Mouse (Mus musculus): ENCODE data around the gene Gm2696. TPM values are rescaled to one million over a fixed set of nuclear protein-coding genes. Genes with fewer than 3 reads are reported as not detected.

Gm2696 gene
- polyA plus RNA-seq, 1 experiment from 2014 or later, result not detected

DNA sequence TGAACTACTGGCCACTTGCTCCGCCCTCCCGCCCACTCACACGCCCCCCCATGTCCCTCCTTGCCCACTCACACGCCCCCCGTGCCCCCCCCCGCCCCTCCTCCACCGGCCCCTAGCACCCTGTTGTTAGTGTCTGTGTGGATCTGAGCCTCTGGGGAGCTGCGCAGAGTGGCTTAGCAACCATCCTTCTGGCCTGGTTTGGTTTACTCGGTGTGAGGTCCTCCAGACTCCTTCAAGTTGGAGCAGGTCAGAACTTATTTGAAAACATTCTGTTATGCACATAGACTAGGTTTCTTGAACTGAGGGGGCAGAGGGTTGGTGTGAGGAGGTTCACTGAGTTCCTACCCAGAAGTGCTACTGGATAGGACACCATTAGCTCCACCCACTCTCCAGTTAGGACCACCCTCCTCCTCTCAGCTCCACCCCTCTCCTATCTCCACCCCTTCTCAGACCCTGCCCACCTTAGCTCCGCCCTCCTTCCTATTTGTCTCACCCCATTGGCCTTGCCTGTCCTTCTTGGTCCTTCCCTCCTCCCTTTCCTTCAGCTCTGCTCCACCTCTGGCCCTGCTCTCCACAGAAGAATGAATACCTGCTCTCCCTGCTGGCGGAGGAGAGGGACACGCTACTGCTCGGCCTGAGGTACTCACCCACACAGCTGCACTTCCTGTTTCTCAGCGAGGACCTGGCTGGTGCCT is 49.7 kb downstream of the Gm2696 start:
- peak; percentile 87 for ATAC-seq (ENCODE audit: low read depth)
- 36% methylated on average over 13 of the region's 14 CpGs for WGBS
- peak; percentile 53 for DNase-seq (ENCODE audit: low spot score)

DNA sequence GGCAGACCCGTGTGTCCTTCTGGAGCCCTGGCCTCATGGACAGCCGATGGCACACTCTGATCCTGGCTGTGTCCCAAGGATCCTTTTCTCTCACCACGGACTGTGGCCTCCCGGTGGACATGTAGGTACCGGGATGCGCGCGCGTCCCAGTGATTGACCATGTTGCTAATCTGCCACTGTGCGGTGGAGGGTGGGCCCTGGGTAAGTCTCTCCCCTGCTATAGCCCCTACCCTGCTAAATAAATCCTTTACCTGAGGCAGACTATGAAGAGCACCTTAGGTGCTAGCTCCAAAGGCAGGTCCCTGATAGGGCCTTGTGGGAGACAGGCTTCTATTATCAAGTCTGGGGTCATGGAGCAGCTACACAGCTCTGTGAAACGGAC is 50.3 kb downstream of the Gm2696 start:
- Histone ChIP-seq H3K27me3 (replicated peaks; ENCODE audit: control insufficient read depth, insufficient read depth, low read length) (no peaks in the 10 kb centered on the region), H3K4me1 (ENCODE audit: control insufficient read depth, insufficient read depth, low read length) (no peaks in the 10 kb centered on the region), H3K4me3 (ENCODE audit: low read depth, low read length) (peak overlapping the region; percentile 12; the same call in 1 of the 2 replicates), H3K4me2 (ENCODE audit: low read depth, low read length) (peak overlapping the region; percentile 39), H3K36me3 (ENCODE audit: control insufficient read depth, insufficient read depth, low read length) (no peaks in the 10 kb centered on the region), H3K27ac (replicated peaks; ENCODE audit: low read depth, low read length) (no peak overlapping the region), H3K9me3 (ENCODE audit: control insufficient read depth, low read length) (no peaks in the 10 kb centered on the region), H3K9ac (ENCODE audit: low read depth, low read length) (no peak overlapping the region)
- ATAC-seq (ENCODE audit: low read depth) (no peak), DNase-seq (ENCODE audit: low spot score) (no peak)
- WGBS, result 29% methylated on average over 11 of the region's 11 CpGs

More for the DNA sequence above, 49.7 kb downstream of the Gm2696 start:
- Histone ChIP-seq H3K9me3 (ENCODE audit: control insufficient read depth, low read length) (no peaks in the 10 kb centered on the region), H3K36me3 (ENCODE audit: control insufficient read depth, insufficient read depth, low read length) (no peaks in the 10 kb centered on the region), H3K4me2 (ENCODE audit: low read depth, low read length) (peak overlapping the region; percentile 39), H3K4me3 (ENCODE audit: low read depth, low read length) (peak overlapping the region; percentile 12; the same call in 1 of the 2 replicates), H3K27ac (replicated peaks; ENCODE audit: low read depth, low read length) (0 out of 2 replicates have a peak overlapping the region, but pooled peaks have one; percentile 21), H3K4me1 (ENCODE audit: control insufficient read depth, insufficient read depth, low read length) (no peaks in the 10 kb centered on the region), H3K9ac (ENCODE audit: low read depth, low read length) (no peak overlapping the region), H3K27me3 (replicated peaks; ENCODE audit: control insufficient read depth, insufficient read depth, low read length) (no peaks in the 10 kb centered on the region)

DNA sequence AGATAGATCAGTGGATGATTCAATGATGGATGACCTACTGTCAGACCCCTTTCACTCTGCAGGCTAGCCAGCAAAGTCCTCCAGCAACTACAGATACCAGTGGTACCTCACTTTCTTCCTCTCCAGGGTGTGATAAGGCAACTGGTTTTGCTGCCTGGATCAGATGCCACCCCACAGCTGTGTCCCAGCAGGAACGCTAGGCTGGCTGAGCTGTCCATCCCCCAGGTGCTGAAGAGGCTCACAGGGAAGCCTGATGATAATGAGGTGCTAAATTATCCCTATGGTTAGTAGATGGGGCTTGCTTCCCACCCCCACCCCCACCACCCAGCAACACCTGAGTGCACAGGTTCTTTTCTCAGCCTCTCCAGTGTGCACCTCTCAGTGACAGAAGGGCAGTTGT is 53.1 kb downstream of the Gm2696 start:
- DNase-seq (ENCODE audit: low spot score), result no peak
- no peak overlapping the region for H3K9ac ChIP-seq (ENCODE audit: low read depth, low read length)
- no peak overlapping the region for H3K4me2 ChIP-seq (ENCODE audit: low read depth, low read length)
- no peaks in the 10 kb centered on the region for H3K36me3 ChIP-seq (ENCODE audit: control insufficient read depth, insufficient read depth, low read length)
- no peak overlapping the region for H3K4me3 ChIP-seq (ENCODE audit: low read depth, low read length)
- ATAC-seq (ENCODE audit: low read depth), result no peak
- WGBS, result 0% methylated on average over 1 of the region's 1 CpGs
- H3K4me1 ChIP-seq (ENCODE audit: control insufficient read depth, insufficient read depth, low read length), result no peaks in the 10 kb centered on the region
- H3K9me3 ChIP-seq (ENCODE audit: control insufficient read depth, low read length), result no peaks in the 10 kb centered on the region
- H3K27me3 ChIP-seq (replicated peaks; ENCODE audit: control insufficient read depth, insufficient read depth, low read length), result no peaks in the 10 kb centered on the region
- no peak overlapping the region for H3K27ac ChIP-seq (replicated peaks; ENCODE audit: low read depth, low read length)

DNA sequence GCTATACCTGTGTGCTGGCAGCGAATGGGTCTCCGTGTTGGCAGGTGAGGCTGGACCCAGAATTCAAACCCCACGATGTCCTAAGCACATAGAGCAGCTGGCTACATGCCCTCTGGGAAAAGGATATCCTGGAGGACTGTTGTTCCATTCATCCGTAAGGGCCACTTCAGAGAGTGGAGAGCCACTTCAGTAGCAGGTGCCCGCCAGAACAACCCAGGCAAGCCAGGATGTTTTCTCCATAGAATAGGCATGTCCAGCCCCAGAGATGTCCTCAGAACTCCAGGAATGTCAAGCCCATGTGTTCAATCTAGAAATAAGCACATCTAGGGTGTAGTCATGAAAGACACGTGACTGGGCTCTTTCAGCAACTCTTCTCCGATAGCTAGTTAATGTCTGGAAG is 55.2 kb downstream of the Gm2696 start:
- Histone ChIP-seq H3K36me3 (ENCODE audit: control insufficient read depth, insufficient read depth, low read length) (no peaks in the 10 kb centered on the region), H3K4me3 (ENCODE audit: low read depth, low read length) (no peak overlapping the region), H3K4me1 (ENCODE audit: control insufficient read depth, insufficient read depth, low read length) (no peaks in the 10 kb centered on the region), H3K27ac (replicated peaks; ENCODE audit: low read depth, low read length) (no peak overlapping the region), H3K9ac (ENCODE audit: low read depth, low read length) (no peak overlapping the region), H3K9me3 (ENCODE audit: control insufficient read depth, low read length) (no peaks in the 10 kb centered on the region), H3K27me3 (replicated peaks; ENCODE audit: control insufficient read depth, insufficient read depth, low read length) (no peaks in the 10 kb centered on the region), H3K4me2 (ENCODE audit: low read depth, low read length) (no peak overlapping the region)
- WGBS, result 88% methylated on average over 7 of the region's 7 CpGs
- DNase-seq (ENCODE audit: low spot score) (no peak), ATAC-seq (ENCODE audit: low read depth) (no peak)

DNA sequence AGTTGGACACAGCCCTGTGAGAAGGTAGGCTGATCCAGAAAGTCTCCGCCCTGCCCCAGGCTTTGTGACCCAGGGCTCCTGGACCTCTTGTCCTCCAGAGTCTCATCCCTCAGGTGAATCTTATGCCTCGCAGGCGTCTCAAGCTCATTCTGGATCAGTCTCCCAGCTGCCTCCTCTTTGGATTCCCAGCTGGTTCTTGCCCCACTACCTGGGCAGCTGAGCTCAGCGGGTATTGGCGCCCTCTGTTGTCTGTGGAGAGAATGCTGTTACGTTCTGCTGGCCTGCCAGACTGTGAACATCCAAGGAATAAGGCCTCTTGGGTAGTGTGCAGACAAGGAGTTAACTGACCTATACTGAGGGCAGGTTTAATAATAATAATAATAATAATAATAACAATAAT is 64.5 kb downstream of the Gm2696 start:
- H3K27ac ChIP-seq (replicated peaks; ENCODE audit: low read depth, low read length), result no peak overlapping the region

DNA sequence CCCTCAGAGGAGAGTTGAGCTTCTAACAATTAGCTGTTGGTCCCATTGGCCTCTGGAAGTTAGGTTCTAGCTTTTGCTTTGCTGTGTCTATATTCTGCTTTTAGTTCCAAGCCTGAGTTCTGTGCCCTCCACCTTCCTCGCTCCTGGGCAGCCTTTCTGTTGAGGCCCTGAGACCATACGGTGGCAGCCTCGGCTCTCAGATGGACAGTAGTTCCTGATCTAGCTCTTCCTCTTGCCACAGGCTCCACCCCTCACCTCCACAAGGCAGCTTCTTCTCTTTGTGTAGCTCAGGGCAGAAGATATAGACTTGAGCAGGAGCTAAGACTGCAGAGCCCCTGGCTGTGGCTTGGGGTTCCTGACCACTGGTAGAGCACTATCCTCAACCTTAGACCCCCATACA is 65.8 kb downstream of the Gm2696 start:
- Histone ChIP-seq H3K9me3 (ENCODE audit: control insufficient read depth, low read length) (no peaks in the 10 kb centered on the region), H3K4me3 (ENCODE audit: low read depth, low read length) (no peak overlapping the region), H3K9ac (ENCODE audit: low read depth, low read length) (no peak overlapping the region), H3K4me1 (ENCODE audit: control insufficient read depth, insufficient read depth, low read length) (no peaks in the 10 kb centered on the region), H3K4me2 (ENCODE audit: low read depth, low read length) (no peak overlapping the region), H3K36me3 (ENCODE audit: control insufficient read depth, insufficient read depth, low read length) (no peaks in the 10 kb centered on the region), H3K27ac (replicated peaks; ENCODE audit: low read depth, low read length) (no peak overlapping the region), H3K27me3 (replicated peaks; ENCODE audit: control insufficient read depth, insufficient read depth, low read length) (no peaks in the 10 kb centered on the region)
- DNase-seq (ENCODE audit: low spot score) (no peak), ATAC-seq (ENCODE audit: low read depth) (no peak)
- 72% methylated on average over 3 of the region's 3 CpGs for WGBS

More for the DNA sequence above, 64.5 kb downstream of the Gm2696 start:
- H3K9ac ChIP-seq (ENCODE audit: low read depth, low read length), result no peak overlapping the region
- H3K27me3 ChIP-seq (replicated peaks; ENCODE audit: control insufficient read depth, insufficient read depth, low read length), result no peaks in the 10 kb centered on the region
- H3K9me3 ChIP-seq (ENCODE audit: control insufficient read depth, low read length), result no peaks in the 10 kb centered on the region
- ATAC-seq (ENCODE audit: low read depth), result no peak
- DNase-seq (ENCODE audit: low spot score), result no peak
- H3K4me3 ChIP-seq (ENCODE audit: low read depth, low read length), result no peak overlapping the region
- 46% methylated on average over 6 of the region's 6 CpGs for WGBS
- H3K4me1 ChIP-seq (ENCODE audit: control insufficient read depth, insufficient read depth, low read length), result no peaks in the 10 kb centered on the region
- no peak overlapping the region for H3K4me2 ChIP-seq (ENCODE audit: low read depth, low read length)
- no peaks in the 10 kb centered on the region for H3K36me3 ChIP-seq (ENCODE audit: control insufficient read depth, insufficient read depth, low read length)

DNA sequence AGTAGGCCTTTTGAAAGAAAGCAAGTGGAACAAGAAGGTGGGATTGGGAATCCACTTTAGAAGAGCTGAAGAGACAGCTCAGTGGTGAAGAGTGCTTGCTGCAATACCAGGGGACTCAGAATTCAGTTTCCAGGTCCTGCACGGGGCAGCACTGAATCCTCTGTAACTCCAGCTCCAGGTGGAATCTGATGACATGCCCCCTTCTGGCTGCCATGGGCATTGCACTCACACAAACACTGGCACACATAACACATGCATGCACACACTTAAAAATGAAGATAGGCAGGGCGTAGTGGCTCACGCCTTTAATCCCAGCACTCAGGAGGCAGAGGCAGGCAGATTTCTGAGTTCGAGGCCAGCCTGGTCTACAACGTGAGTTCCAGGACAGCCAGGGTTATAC is 68.1 kb downstream of the Gm2696 start:
- Histone ChIP-seq H3K9ac (ENCODE audit: low read depth, low read length) (no peak overlapping the region), H3K36me3 (ENCODE audit: control insufficient read depth, insufficient read depth, low read length) (no peaks in the 10 kb centered on the region), H3K4me2 (ENCODE audit: low read depth, low read length) (no peak overlapping the region), H3K27ac (replicated peaks; ENCODE audit: low read depth, low read length) (no peak overlapping the region), H3K27me3 (replicated peaks; ENCODE audit: control insufficient read depth, insufficient read depth, low read length) (no peaks in the 10 kb centered on the region), H3K4me3 (ENCODE audit: low read depth, low read length) (no peak overlapping the region), H3K4me1 (ENCODE audit: control insufficient read depth, insufficient read depth, low read length) (no peaks in the 10 kb centered on the region), H3K9me3 (ENCODE audit: control insufficient read depth, low read length) (no peaks in the 10 kb centered on the region)
- no peak for DNase-seq (ENCODE audit: low spot score)
- 87% methylated on average over 5 of the region's 5 CpGs for WGBS
- no peak for ATAC-seq (ENCODE audit: low read depth)

Other genes starting within 250 kb of the Gm2696 start
- 135 and 143 TPM in 2 replicates for gene Pttg1ip, start 233.0 kb upstream of the Gm2696 start, polyA plus RNA-seq (2014; fragmentation: Nextera tagmentation; extraction: Ambion mirVana)
- gene Sumo3, start 208.6 kb upstream of the Gm2696 start, polyA plus RNA-seq (2014; fragmentation: Nextera tagmentation; extraction: Ambion mirVana), result 261 and 281 TPM in 2 replicates
- gene Gm49325, start 208.5 kb upstream of the Gm2696 start, polyA plus RNA-seq (2014; fragmentation: Nextera tagmentation; extraction: Ambion mirVana), result 4.1 and 7.4 TPM in 2 replicates
- gene Ube2g2, start 192.4 kb upstream of the Gm2696 start, polyA plus RNA-seq (2014; fragmentation: Nextera tagmentation; extraction: Ambion mirVana), result 66.1 and 69.5 TPM in 2 replicates
- 1.0 and 1.3 TPM in 2 replicates for gene Tspear, start 128.1 kb upstream of the Gm2696 start, polyA plus RNA-seq (2014; fragmentation: Nextera tagmentation; extraction: Ambion mirVana)
- not detected in 2 replicates for gene Gm19402, start 123.9 kb upstream of the Gm2696 start, polyA plus RNA-seq (2014; fragmentation: Nextera tagmentation; extraction: Ambion mirVana)
- gene Gm9508, start 117.4 kb upstream of the Gm2696 start, polyA plus RNA-seq (2014; fragmentation: Nextera tagmentation; extraction: Ambion mirVana), result not detected in 2 replicates
- not detected in 2 replicates for gene Gm10272, start 108.1 kb upstream of the Gm2696 start, polyA plus RNA-seq (2014; fragmentation: Nextera tagmentation; extraction: Ambion mirVana)
- 0.57 TPM in 1 of 2 replicates, not detected in the other for gene Gm10024, start 103.2 kb upstream of the Gm2696 start, polyA plus RNA-seq (2014; fragmentation: Nextera tagmentation; extraction: Ambion mirVana)
- gene Gm10142, start 98.9 kb upstream of the Gm2696 start, polyA plus RNA-seq (2014; fragmentation: Nextera tagmentation; extraction: Ambion mirVana), result not detected in 2 replicates
- gene Krtap12-1, start 94.1 kb upstream of the Gm2696 start, polyA plus RNA-seq (2014; fragmentation: Nextera tagmentation; extraction: Ambion mirVana), result not detected in 2 replicates
- not detected in 2 replicates for gene Gm10100, start 88.2 kb upstream of the Gm2696 start, polyA plus RNA-seq (2014; fragmentation: Nextera tagmentation; extraction: Ambion mirVana)
- gene Gm18596, start 72.0 kb upstream of the Gm2696 start, polyA plus RNA-seq (2014; fragmentation: Nextera tagmentation; extraction: Ambion mirVana), result not detected in 2 replicates
- not detected in 2 replicates for gene Gm9736, start 63.3 kb upstream of the Gm2696 start, polyA plus RNA-seq (2014; fragmentation: Nextera tagmentation; extraction: Ambion mirVana)
- not detected in 2 replicates for gene Gm3233, start 55.0 kb upstream of the Gm2696 start, polyA plus RNA-seq (2014; fragmentation: Nextera tagmentation; extraction: Ambion mirVana)
- gene Gm3238, start 43.4 kb upstream of the Gm2696 start, polyA plus RNA-seq (2014; fragmentation: Nextera tagmentation; extraction: Ambion mirVana), result not detected in 2 replicates
- not detected in 2 replicates for gene Gm7138, start 37.7 kb upstream of the Gm2696 start, polyA plus RNA-seq (2014; fragmentation: Nextera tagmentation; extraction: Ambion mirVana)
- gene Gm3250, start 32.1 kb upstream of the Gm2696 start, polyA plus RNA-seq (2014; fragmentation: Nextera tagmentation; extraction: Ambion mirVana), result not detected in 2 replicates
- gene Gm7137, start 26.5 kb upstream of the Gm2696 start, polyA plus RNA-seq (2014; fragmentation: Nextera tagmentation; extraction: Ambion mirVana), result not detected in 2 replicates
- gene Gm9639, start 19.6 kb upstream of the Gm2696 start, polyA plus RNA-seq (2014; fragmentation: Nextera tagmentation; extraction: Ambion mirVana), result not detected in 2 replicates
- gene Gm19668, start 15.5 kb upstream of the Gm2696 start, polyA plus RNA-seq (2014; fragmentation: Nextera tagmentation; extraction: Ambion mirVana), result not detected in 2 replicates
- not detected in 2 replicates for gene Gm9507, start 2.8 kb upstream of the Gm2696 start, polyA plus RNA-seq (2014; fragmentation: Nextera tagmentation; extraction: Ambion mirVana)
- not detected in 2 replicates for gene Krtap10-4, start 12.4 kb downstream of the Gm2696 start, polyA plus RNA-seq (2014; fragmentation: Nextera tagmentation; extraction: Ambion mirVana)
- not detected in 2 replicates for gene Krtap10-10, start 21.3 kb downstream of the Gm2696 start, polyA plus RNA-seq (2014; fragmentation: Nextera tagmentation; extraction: Ambion mirVana)
- not detected in 2 replicates for gene Gm36176, start 32.1 kb downstream of the Gm2696 start, polyA plus RNA-seq (2014; fragmentation: Nextera tagmentation; extraction: Ambion mirVana)
- 0.33 TPM in 1 of 2 replicates, not detected in the other for gene Gm10318, start 38.2 kb downstream of the Gm2696 start, polyA plus RNA-seq (2014; fragmentation: Nextera tagmentation; extraction: Ambion mirVana)
- 0.28 TPM in 1 of 2 replicates, not detected in the other for gene Gm3285, start 47.3 kb downstream of the Gm2696 start, polyA plus RNA-seq (2014; fragmentation: Nextera tagmentation; extraction: Ambion mirVana)
- 3.7 and 4.2 TPM in 2 replicates for gene Lrrc3, start 87.9 kb downstream of the Gm2696 start, polyA plus RNA-seq (2014; fragmentation: Nextera tagmentation; extraction: Ambion mirVana)
- gene Trpm2, start 155.9 kb downstream of the Gm2696 start, polyA plus RNA-seq (2014; fragmentation: Nextera tagmentation; extraction: Ambion mirVana), result 0.41 and 1.4 TPM in 2 replicates
- gene 1810043G02Rik, start 163.8 kb downstream of the Gm2696 start, polyA plus RNA-seq (2014; fragmentation: Nextera tagmentation; extraction: Ambion mirVana), result 27.5 and 29.1 TPM in 2 replicates
- 87.0 and 114 TPM in 2 replicates for gene Pfkl, start 195.4 kb downstream of the Gm2696 start, polyA plus RNA-seq (2014; fragmentation: Nextera tagmentation; extraction: Ambion mirVana)
- gene Dnmt3l, start 227.3 kb downstream of the Gm2696 start, polyA plus RNA-seq (2014; fragmentation: Nextera tagmentation; extraction: Ambion mirVana), result 0.25 TPM in 1 of 2 replicates, not detected in the other
- gene Aire, start 228.9 kb downstream of the Gm2696 start, polyA plus RNA-seq (2014; fragmentation: Nextera tagmentation; extraction: Ambion mirVana), result 0.24 TPM in 1 of 2 replicates, not detected in the other